Mouse (Mus musculus): ENCODE data around the gene Padi4. TPM values are rescaled to one million over a fixed set of nuclear protein-coding genes. Genes with fewer than 3 reads are reported as not detected.

The Padi4 gene
- 0.75 and 0.85 TPM in 2 replicates for total RNA-seq (2021)
- long read RNA-seq, experiment 1: 0 reads
- long read RNA-seq, experiment 2: 0 reads

GRCm38 (mm10) chr4:140774025-140774800 lies at the start of gene Padi4:
Gene Padi4, minus strand, starts transcription at chr4:140774236.
- DNase-seq: no peak

GRCm38 (mm10) chr4:140821988-140822387 lies 48.0 kb upstream of the Padi4 start:
- peak; percentile 79 for DNase-seq

GRCm38 (mm10) chr4:140817413-140817812 lies 43.4 kb upstream of the Padi4 start:
- DNase-seq: no peak

GRCm38 (mm10) chr4:140815996-140816917 lies 42.2 kb upstream of the Padi4 start:
- DNase-seq: peak; percentile 58

GRCm38 (mm10) chr4:140815496-140815895 lies 41.5 kb upstream of the Padi4 start:
- DNase-seq: no peak

- DNase-seq: peak; percentile 58
Measured at GRCm38 (mm10) chr4:140814241-140815225, 40.5 kb upstream of the Padi4 start.

GRCm38 (mm10) chr4:140813358-140814185 lies 39.5 kb upstream of the Padi4 start:
- no peak for DNase-seq

- no peak for DNase-seq
Measured at GRCm38 (mm10) chr4:140812609-140813008, 38.6 kb upstream of the Padi4 start.

GRCm38 (mm10) chr4:140812191-140812590 lies 38.2 kb upstream of the Padi4 start:
- DNase-seq: no peak

- no peak for DNase-seq
Measured at GRCm38 (mm10) chr4:140810458-140811260, 36.6 kb upstream of the Padi4 start, which contains the start of gene Padi3. Gene Padi3, minus strand, starts transcription at chr4:140810648.

GRCm38 (mm10) chr4:140809118-140809517 lies 35.1 kb upstream of the Padi4 start:
- DNase-seq: peak; percentile 65

GRCm38 (mm10) chr4:140804601-140805000 lies 30.6 kb upstream of the Padi4 start:
- DNase-seq: no peak

GRCm38 (mm10) chr4:140801364-140801763 lies 27.3 kb upstream of the Padi4 start:
- no peak for DNase-seq

- peak; percentile 57 for DNase-seq
Measured at GRCm38 (mm10) chr4:140796786-140797185, 22.8 kb upstream of the Padi4 start.

GRCm38 (mm10) chr4:140794678-140795077 lies 20.6 kb upstream of the Padi4 start:
- no peak for DNase-seq

- DNase-seq: no peak
Measured at GRCm38 (mm10) chr4:140793795-140794194, 19.8 kb upstream of the Padi4 start.

- DNase-seq: no peak
Measured at GRCm38 (mm10) chr4:140792584-140792983, 18.5 kb upstream of the Padi4 start.

- no peak for DNase-seq
Measured at GRCm38 (mm10) chr4:140791071-140791470, 17.0 kb upstream of the Padi4 start.

GRCm38 (mm10) chr4:140789983-140790382 lies 15.9 kb upstream of the Padi4 start:
- DNase-seq: no peak

GRCm38 (mm10) chr4:140788983-140789382 lies 14.9 kb upstream of the Padi4 start:
- peak; percentile 80 for DNase-seq

Measured in adrenal gland, postnatal 14 days (tissue).